Mouse (Mus musculus): ENCODE data around the gene Ldlrap1.

DNA sequence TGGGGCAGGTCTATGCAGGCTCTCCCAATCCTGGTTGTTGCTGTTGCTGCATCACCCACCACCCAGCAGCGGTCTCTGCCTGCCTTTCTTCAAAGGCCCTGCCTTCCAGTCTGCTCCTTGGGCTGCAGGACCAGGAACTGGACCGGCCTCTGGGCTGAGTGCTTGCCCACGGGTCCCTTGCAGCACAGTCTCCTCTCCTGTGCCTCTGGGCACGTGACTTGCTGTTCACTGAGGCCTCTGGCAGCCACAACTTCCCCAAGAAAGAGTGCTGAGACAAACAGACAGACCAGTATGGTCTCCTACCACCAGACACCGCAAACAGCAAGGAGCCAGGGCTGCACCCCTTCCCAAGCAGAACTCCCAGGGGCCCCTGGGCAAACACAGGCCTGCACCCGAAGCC is 5.5 kb downstream of the Ldlrap1 start:
- TF ChIP-seq CTCF (IDR thresholded peaks at IDR 0.05; ENCODE audit: borderline replicate concordance, insufficient read depth, low read length) = no peak
- no peak for TF ChIP-seq POLR2A (IDR thresholded peaks at IDR 0.05; ENCODE audit: low read depth, low read length)

All from embryonic fibroblast, embryonic 13.5 days (primary cell).